Mouse (Mus musculus) MEL (cell line): ENCODE measurements at regions not wholly inside any gene's neighbourhood (a gene's known extent, or its start where the extent isn't known, plus 50 kb on each side); places are given as distances from the start of the nearest gene placed in this dataset.
A peak's percentile ranks its signal among the peaks of the same experiment; 100 is the strongest.

Experiments
- DNase-seq: peaks from one replicate; pipeline ENCODE4 v3.0.0; 2011; ENCODE audit warnings: low read depth, low spot score
- H3K27ac ChIP-seq: 2 replicates; pipeline ENCODE4 v1.5.1; 2012; ENCODE audit warnings: low read depth, mild to moderate bottlenecking, control low read depth, low read length, moderate library complexity; ENCODE audit not compliant: control insufficient read depth
- H3K27me3 ChIP-seq, 2 experiments: fragments of 150-350 bp in 1 of 2; sonication (generic) in 1 of 2; 2 replicates each; pipeline ENCODE4 v1.6.1; 2012; ENCODE audit warnings: low read length in 2 of 2, mild to moderate bottlenecking in 2 of 2, improper control_type of control experiment in 1 of 2, moderate library complexity in 1 of 2; ENCODE audit not compliant: insufficient read depth in 2 of 2, control insufficient read depth in 1 of 2
- H3K36me3 ChIP-seq, 2 experiments: 2 replicates each; pipeline ENCODE4 v1.6.1; 2012 to 2014; ENCODE audit warnings: low read length in 2 of 2, improper control_type of control experiment in 1 of 2, inconsistent platforms in 1 of 2, mild to moderate bottlenecking in 1 of 2; ENCODE audit not compliant: insufficient read depth in 2 of 2, control insufficient read depth in 1 of 2
- H3K4me1 ChIP-seq, 2 experiments: fragments of 150-350 bp in 1 of 2; sonication (generic) in 1 of 2; 2 replicates each; pipeline ENCODE4 v1.6.1; 2012; ENCODE audit warnings: low read length in 2 of 2, improper control_type of control experiment in 1 of 2, mild to moderate bottlenecking in 1 of 2; ENCODE audit not compliant: insufficient read depth in 2 of 2, control insufficient read depth in 1 of 2
- H3K4me3 ChIP-seq, 2 experiments: fragments of 150-350 bp in 1 of 2; sonication (generic) in 1 of 2; 2 replicates each; pipeline ENCODE4 v1.5.1; 2012; ENCODE audit warnings: low read depth in 2 of 2, low read length in 2 of 2, mild to moderate bottlenecking in 2 of 2, moderate library complexity in 2 of 2, control low read depth in 1 of 2, improper control_type of control experiment in 1 of 2; ENCODE audit not compliant: control insufficient read depth in 1 of 2, insufficient read depth in 1 of 2
- H3K79me2 ChIP-seq: 2 replicates; pipeline ENCODE4 v1.6.1; 2012; ENCODE audit warnings: mild to moderate bottlenecking, low read length, moderate library complexity; ENCODE audit not compliant: control insufficient read depth, poor library complexity, insufficient read depth
- H3K9ac ChIP-seq: 2 replicates; pipeline ENCODE4 v1.6.1; 2012; ENCODE audit warnings: low read depth, mild to moderate bottlenecking, control low read depth, low read length, moderate library complexity; ENCODE audit not compliant: control insufficient read depth, poor library complexity, severe bottlenecking
- H3K9me3 ChIP-seq: fragments of 150-350 bp; sonication (generic); replicated peaks from 2 replicates; pipeline ENCODE4 v1.6.1; 2012; ENCODE audit warnings: mild to moderate bottlenecking, low read length, improper control_type of control experiment, moderate library complexity; ENCODE audit not compliant: insufficient read depth
- BHLHE40 ChIP-seq: IDR thresholded peaks from 2 replicates; pipeline ENCODE4 v1.6.1; 2012; ENCODE audit warnings: low read depth, mild to moderate bottlenecking, inconsistent platforms, low read length, improper control_type of control experiment, borderline replicate concordance
- E2F4 ChIP-seq: IDR thresholded peaks from 2 replicates; pipeline ENCODE4 v1.6.1; 2011; ENCODE audit warnings: low read depth, low read length, improper control_type of control experiment, borderline replicate concordance
- ELF1 ChIP-seq: IDR thresholded peaks from 2 replicates; pipeline ENCODE4 v1.6.1; 2014; ENCODE audit warnings: low read depth, mild to moderate bottlenecking, inconsistent platforms, low read length, improper control_type of control experiment, moderate library complexity
- EP300 ChIP-seq, 2 experiments: IDR thresholded peaks; 2 replicates each; pipeline ENCODE4 v1.6.1; 2011; ENCODE audit warnings: improper control_type of control experiment in 2 of 2, low read length in 2 of 2, low read depth in 1 of 2, mild to moderate bottlenecking in 1 of 2
- ETS1 ChIP-seq: IDR thresholded peaks from 2 replicates; pipeline ENCODE4 v1.6.1; 2012; ENCODE audit warnings: low read depth, mild to moderate bottlenecking, inconsistent platforms, low read length, improper control_type of control experiment, moderate library complexity
- GABPA ChIP-seq: IDR thresholded peaks from 2 replicates; pipeline ENCODE4 v1.6.1; 2012; ENCODE audit warnings: low read depth, mild to moderate bottlenecking, inconsistent platforms, low read length, improper control_type of control experiment, moderate library complexity
- GATA1 ChIP-seq: IDR thresholded peaks from 2 replicates; pipeline ENCODE4 v1.6.1; 2011; ENCODE audit warnings: low read depth, low read length, improper control_type of control experiment
- JUND ChIP-seq: IDR thresholded peaks from 2 replicates; pipeline ENCODE4 v1.6.1; 2011; ENCODE audit warnings: low read depth, mild to moderate bottlenecking, improper control_type of control experiment, low read length
- MAFK ChIP-seq: IDR thresholded peaks from 2 replicates; pipeline ENCODE4 v1.6.1; 2011; ENCODE audit warnings: low read depth, mild to moderate bottlenecking, low read length, improper control_type of control experiment, borderline replicate concordance
- MAX ChIP-seq: IDR thresholded peaks from 2 replicates; pipeline ENCODE4 v1.6.1; 2011; ENCODE audit warnings: low read length, improper control_type of control experiment
- MEF2A ChIP-seq: IDR thresholded peaks from 2 replicates; pipeline ENCODE4 v1.6.1; 2014; ENCODE audit warnings: low read depth, mild to moderate bottlenecking, inconsistent platforms, low read length, improper control_type of control experiment; ENCODE audit not compliant: poor library complexity, insufficient replicate concordance, severe bottlenecking; ENCODE audit errors: extremely low read depth
- MXI1 ChIP-seq: IDR thresholded peaks from 2 replicates; pipeline ENCODE4 v1.6.1; 2011; ENCODE audit warnings: mild to moderate bottlenecking, low read depth, low read length, improper control_type of control experiment
- POLR2A ChIP-seq, 2 experiments: IDR thresholded peaks; 2 replicates each; pipeline ENCODE4 v1.6.1; 2011 to 2012; ENCODE audit warnings: low read length in 2 of 2, mild to moderate bottlenecking in 2 of 2, control low read depth in 1 of 2, improper control_type of control experiment in 1 of 2, low read depth in 1 of 2, moderate library complexity in 1 of 2; ENCODE audit not compliant: control insufficient read depth in 1 of 2, insufficient read depth in 1 of 2, poor library complexity in 1 of 2
- SMC3 ChIP-seq: IDR thresholded peaks from 2 replicates; pipeline ENCODE4 v1.6.1; 2011; ENCODE audit warnings: low read depth, low read length, improper control_type of control experiment
- TBP ChIP-seq: IDR thresholded peaks from 2 replicates; pipeline ENCODE4 v1.8.0; 2011; ENCODE audit warnings: low read depth, low read length, improper control_type of control experiment
- USF1 ChIP-seq: IDR thresholded peaks from 2 replicates; pipeline ENCODE4 v1.6.1; 2014; ENCODE audit warnings: low read depth, mild to moderate bottlenecking, inconsistent platforms, low read length, improper control_type of control experiment, moderate library complexity
- USF2 ChIP-seq, 2 experiments: IDR thresholded peaks; 2 replicates each; pipeline ENCODE4 v1.6.1; 2011 to 2012; ENCODE audit warnings: improper control_type of control experiment in 2 of 2, low read length in 2 of 2, borderline replicate concordance in 1 of 2, inconsistent platforms in 1 of 2, low read depth in 1 of 2, mild to moderate bottlenecking in 1 of 2; ENCODE audit not compliant: insufficient read depth in 1 of 2
- ZKSCAN1 ChIP-seq: IDR thresholded peaks from 2 replicates; pipeline ENCODE4 v1.6.1; 2012; ENCODE audit warnings: low read depth, mild to moderate bottlenecking, inconsistent platforms, low read length, improper control_type of control experiment, moderate library complexity
- ZMIZ1 ChIP-seq: IDR thresholded peaks from 2 replicates; pipeline ENCODE4 v1.6.1; 2012; ENCODE audit warnings: low read depth, mild to moderate bottlenecking, inconsistent platforms, low read length, improper control_type of control experiment, moderate library complexity

DNA sequence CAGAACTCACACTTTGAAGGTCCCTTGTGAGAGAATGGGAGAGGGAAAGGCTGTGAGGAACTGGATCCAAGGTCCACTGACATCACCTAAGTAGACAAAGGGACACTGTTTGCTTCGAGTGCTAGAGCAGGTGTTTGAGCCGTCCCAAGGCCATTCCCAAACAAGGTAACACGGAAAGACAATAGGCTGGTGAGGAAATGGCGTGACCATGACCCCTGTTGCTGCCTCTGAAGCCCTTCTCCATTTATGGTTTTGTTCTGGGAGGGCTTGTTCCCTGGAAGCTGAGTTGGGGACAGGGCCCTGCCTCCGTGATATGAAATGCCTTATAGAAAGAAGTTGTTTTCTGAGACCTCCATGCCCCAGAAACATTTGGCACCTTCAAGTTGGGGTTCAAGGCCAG is 130.6 kb downstream of the Psmg1 start:
- TF ChIP-seq USF2 (IDR thresholded peaks at IDR 0.05; ENCODE audit: borderline replicate concordance in 1 of 2, insufficient read depth in 1 of 2, low read depth in 1 of 2, low read length in 2 of 2): no peak
- no peak for TF ChIP-seq JUND
- TF ChIP-seq MXI1: no peak
- TF ChIP-seq BHLHE40: no peak
- TF ChIP-seq MAX: no peak
- no peak for TF ChIP-seq ELF1
- TF ChIP-seq GABPA: no peak
- no peak for TF ChIP-seq ZMIZ1
- no peak for TF ChIP-seq ZKSCAN1
- no peak for TF ChIP-seq SMC3
- no peak for TF ChIP-seq E2F4
- H3K9ac ChIP-seq: no peak overlapping the region
- peaks cover 19 to 52% of the 10 kb centered on the region in 2 experiments for H3K4me1 ChIP-seq

DNA sequence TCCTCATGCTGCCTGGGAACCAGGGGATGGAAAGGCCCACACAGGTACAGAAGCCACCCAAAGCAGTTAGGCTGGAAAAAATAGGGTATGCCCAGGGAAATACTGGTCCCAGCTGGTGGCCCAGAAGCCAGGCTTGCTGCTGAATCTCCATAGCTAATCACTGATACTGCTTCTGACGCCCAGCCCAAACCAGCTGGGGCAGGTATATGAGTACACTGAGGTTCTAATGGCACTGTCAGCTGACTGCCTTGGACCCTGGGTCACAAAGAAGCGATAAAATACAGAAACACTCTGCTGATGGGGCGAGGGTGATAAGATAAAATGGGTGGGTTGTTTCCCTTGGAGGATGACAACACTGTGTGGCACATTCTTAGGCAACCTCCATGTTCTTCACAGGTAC is 133.4 kb downstream of the Psmg1 start:
- H3K27me3 ChIP-seq: no peaks in the 10 kb centered on the region
- H3K9me3 ChIP-seq: no peaks in the 10 kb centered on the region
- TF ChIP-seq EP300 (IDR thresholded peaks at IDR 0.05; ENCODE audit: low read depth in 1 of 2, low read length in 2 of 2) (peak in 1 of 2 experiments; percentile 35; a peak in 1 of 4 replicates), POLR2A (IDR thresholded peaks at IDR 0.05; ENCODE audit: control insufficient read depth in 1 of 2, insufficient read depth in 1 of 2, low read depth in 1 of 2, low read length in 2 of 2, poor library complexity in 1 of 2) (no peak), TBP (no peak), ZKSCAN1 (no peak), GATA1 (peak; percentile 49; the same call in 1 of the 2 replicates), MAFK (no peak), MEF2A (no peak), USF1 (peak; percentile 31; the same call in 1 of the 2 replicates), ETS1 (peak; percentile 45; the same call in 1 of the 2 replicates), MAX (no peak)
- H3K4me3 ChIP-seq: no peak overlapping the region
- no peaks in the 10 kb centered on the region for H3K79me2 ChIP-seq
- H3K4me1 ChIP-seq: peaks cover 15 to 36% of the 10 kb centered on the region in 2 experiments
- H3K9ac ChIP-seq: no peak overlapping the region
- no peak for DNase-seq
- H3K36me3 ChIP-seq: peaks cover 0 to 23% of the 10 kb centered on the region in 2 experiments; a peak in 2 of 4 replicates
- no peak overlapping the region; the same call in 1 of the 2 replicates for H3K27ac ChIP-seq

More for the DNA sequence above, 130.6 kb downstream of the Psmg1 start:
- no peak overlapping the region for H3K27ac ChIP-seq
- no peaks in the 10 kb centered on the region for H3K9me3 ChIP-seq
- H3K27me3 ChIP-seq: no peaks in the 10 kb centered on the region
- no peak overlapping the region for H3K4me3 ChIP-seq
- no peaks in the 10 kb centered on the region for H3K79me2 ChIP-seq
- peaks cover 0 to 36% of the 10 kb centered on the region in 2 experiments; a peak in 2 of 4 replicates for H3K36me3 ChIP-seq
- no peak for DNase-seq
